In genomic region chr4:58912629-58913335, GRCm38 (mm10) we compare ENCODE assay signal across 8 mouse cellular contexts. TPM values are rescaled to one million over a fixed set of nuclear protein-coding genes. Genes with fewer than 3 reads are reported as not detected.
DNase-seq lines count a peak whose midpoint lies in the region; ATAC-seq and TF ChIP-seq lines count a peak whose summit lies in the region.

Ecpas (minus strand) TSS chr4:58912749.

- H3K4me3 ChIP-seq in embryonic facial prominence, embryonic 12.5 days: peak within 1 kb of the TSS; percentile 89
- peak within 1 kb of the TSS; percentile 89 for H3K4me3 ChIP-seq in limb, embryonic 11.5 days (ENCODE audit: low read depth, low read length)
- H3K4me3 ChIP-seq in midbrain, embryonic 12.5 days: peak within 1 kb of the TSS; percentile 96
- peak within 1 kb of the TSS; percentile 98 for H3K4me3 ChIP-seq in spleen, adult 2 months (ENCODE audit: extremely low read depth, insufficient read depth, insufficient read length)

- H3K4me2 ChIP-seq in embryonic facial prominence, embryonic 12.5 days (replicated peaks): peak within 1 kb of the TSS; percentile 55
- peak within 1 kb of the TSS; percentile 70 for H3K4me2 ChIP-seq in limb, embryonic 11.5 days (ENCODE audit: low read depth, severe bottlenecking)
- peak within 1 kb of the TSS; percentile 65 for H3K4me2 ChIP-seq in midbrain, embryonic 12.5 days (replicated peaks)

- peaks cover 6% of the 10 kb centered on the region for H3K4me1 ChIP-seq in embryonic facial prominence, embryonic 12.5 days
- H3K4me1 ChIP-seq in limb, embryonic 11.5 days (ENCODE audit: control insufficient read depth, insufficient read depth, low read length): peaks cover 7% of the 10 kb centered on the region; the same call in 1 of the 2 replicates
- peaks cover 15% of the 10 kb centered on the region for H3K4me1 ChIP-seq in midbrain, embryonic 12.5 days
- peaks cover 5% of the 10 kb centered on the region for H3K4me1 ChIP-seq in spleen, adult 2 months (ENCODE audit: control insufficient read depth, insufficient read depth, insufficient read length)

- 3% methylated on average over 43 of the region's 43 CpGs for WGBS in embryonic facial prominence, embryonic 12.5 days
- 4% methylated on average over 40 of the region's 43 CpGs for WGBS in limb, embryonic 11.5 days
- WGBS in midbrain, embryonic 12.5 days: 3% methylated on average over 43 of the region's 43 CpGs
- 4% methylated on average over 43 of the region's 43 CpGs for WGBS in spleen, adult 2 months

- ATAC-seq in embryonic facial prominence, embryonic 12.5 days (ENCODE audit: insufficient number of reproducible peaks, insufficient read depth, low FRiP score, low TSS enrichment): peak; percentile 72
- ATAC-seq in limb, embryonic 11.5 days (ENCODE audit: insufficient number of reproducible peaks, low FRiP score, low TSS enrichment, low read depth): peak; percentile 58; the same call in 1 of the 2 replicates
- ATAC-seq in midbrain, embryonic 12.5 days (ENCODE audit: low FRiP score, low read depth): peak; percentile 71

- H3K9ac ChIP-seq in embryonic facial prominence, embryonic 12.5 days: peak within 1 kb of the TSS; percentile 97
- peak within 1 kb of the TSS; percentile 97 for H3K9ac ChIP-seq in limb, embryonic 11.5 days (ENCODE audit: low read length)
- peak within 1 kb of the TSS; percentile 97 for H3K9ac ChIP-seq in midbrain, embryonic 12.5 days (replicated peaks)

- no peak for TF ChIP-seq CTCF in spleen, adult 2 months (IDR thresholded peaks at IDR 0.05; ENCODE audit: extremely low read depth, insufficient read depth, insufficient read length, insufficient replicate concordance)

- H3K27ac ChIP-seq in embryonic facial prominence, embryonic 12.5 days: peak within 1 kb of the TSS; percentile 98
- peak within 1 kb of the TSS; percentile 97 for H3K27ac ChIP-seq in limb, embryonic 11.5 days (replicated peaks; ENCODE audit: low read depth, low read length)
- H3K27ac ChIP-seq in midbrain, embryonic 12.5 days (replicated peaks): peak within 1 kb of the TSS; percentile 97
- peak within 1 kb of the TSS; percentile 96 for H3K27ac ChIP-seq in spleen, adult 2 months (ENCODE audit: insufficient read depth, low read length)

- peak; percentile 13; the same call in 1 of the 2 replicates for TF ChIP-seq POLR2A in spleen, adult 2 months (IDR thresholded peaks at IDR 0.05; ENCODE audit: low read depth, low read length)

- peak; percentile 76 for DNase-seq in cerebellum, adult 11-12 months
- no peak for DNase-seq in cerebellum, adult 9-11 months
- peak; percentile 91 to 93 for DNase-seq in heart, adult 18-20 months
- peak; percentile 89 for DNase-seq in kidney, adult 18-20 months
- DNase-seq in limb, embryonic 11.5 days (ENCODE audit: low spot score): no peak
- peak; percentile 11 to 78 for DNase-seq in spleen, adult 2 months (ENCODE audit: low read depth in 1 of 2, low spot score in 2 of 2)

- no peaks in the 10 kb centered on the region for H3K36me3 ChIP-seq in embryonic facial prominence, embryonic 12.5 days
- no peaks in the 10 kb centered on the region for H3K36me3 ChIP-seq in limb, embryonic 11.5 days (ENCODE audit: control insufficient read depth, insufficient read depth, low read length)
- no peaks in the 10 kb centered on the region for H3K36me3 ChIP-seq in midbrain, embryonic 12.5 days
- no peaks in the 10 kb centered on the region for H3K36me3 ChIP-seq in spleen, adult 2 months (ENCODE audit: control insufficient read depth, insufficient read depth, low read length)

- H3K27me3 ChIP-seq in embryonic facial prominence, embryonic 12.5 days: no peaks in the 10 kb centered on the region
- H3K27me3 ChIP-seq in limb, embryonic 11.5 days (ENCODE audit: control insufficient read depth, insufficient read depth, low read length): no peaks in the 10 kb centered on the region
- 0 out of 2 replicates have a peak, but pooled peaks cover 4% of the 10 kb centered on the region for H3K27me3 ChIP-seq in midbrain, embryonic 12.5 days
- no peaks in the 10 kb centered on the region for H3K27me3 ChIP-seq in spleen, adult 2 months (ENCODE audit: control insufficient read depth, insufficient read depth, low read length)

- no peaks in the 10 kb centered on the region for H3K9me3 ChIP-seq in embryonic facial prominence, embryonic 12.5 days
- no peaks in the 10 kb centered on the region for H3K9me3 ChIP-seq in limb, embryonic 11.5 days (ENCODE audit: control insufficient read depth, low read length)
- H3K9me3 ChIP-seq in midbrain, embryonic 12.5 days: no peaks in the 10 kb centered on the region

RNA-seq across cellular contexts. Expression of gene Ecpas, which starts in this region (rescaled TPM):
- polyA plus RNA-seq in embryonic facial prominence, embryonic 12.5 days (2016; fragmentation: Nextera tagmentation; extraction: Ambion mirVana): 42.3 and 44.7 TPM in 2 replicates
- 100 to 1,000 TPM; 205 to 221 TPM for total RNA-seq in heart, adult 18-20 months (2021)
- polyA plus RNA-seq in limb, embryonic 11.5 days (2014; fragmentation: Nextera tagmentation; extraction: Ambion mirVana): 45.6 and 51.4 TPM in 2 replicates
- 36.6 and 39.9 TPM in 2 replicates for polyA plus RNA-seq in midbrain, embryonic 12.5 days (2016; fragmentation: Nextera tagmentation; extraction: Ambion mirVana)
- polyA plus RNA-seq in spleen, adult 2 months (2012; rRNA removed): 10.0 and 21.6 TPM in 2 replicates

Comparison
In these comparisons a context has a peak if more than half of its experiments do, and no peak if none do; other contexts are left out.
1. DNase-seq: peak in cerebellum, adult 11-12 months (single experiment), heart, adult 18-20 months (2 of 2), kidney, adult 18-20 months (single experiment) and spleen, adult 2 months (2 of 2); none in cerebellum, adult 9-11 months (single experiment) and limb, embryonic 11.5 days (single experiment).
2. Peak in every context shown above with its lines, with median percentiles within 50 percentile points of each other: ATAC-seq, H3K27ac ChIP-seq, H3K4me2 ChIP-seq, H3K4me3 ChIP-seq and H3K9ac ChIP-seq.